Mouse (Mus musculus) myocyte (in vitro differentiated cells): ENCODE data around the gene Gm10354.
"Not testable (repeated sequence)": the region's sequence is repeated elsewhere in the genome, so short reads cannot be mapped to it uniquely, and the experiment has no call there.

Source experiments
- E2F4 ChIP-seq: IDR thresholded peaks from one replicate; pipeline ENCODE4 v1.6.1; 2011; ENCODE audit warnings: mild to moderate bottlenecking, control low read depth, moderate library complexity; ENCODE audit not compliant: insufficient read depth
- MAX ChIP-seq: IDR thresholded peaks from one replicate; pipeline ENCODE4 v1.6.1; 2011; ENCODE audit warnings: low read depth, mild to moderate bottlenecking, control low read depth
- MYOD1 ChIP-seq, 3 experiments: IDR thresholded peaks; one replicate each; pipeline ENCODE4 v1.6.1; 2011; ENCODE audit warnings: control low read depth in 2 of 3, low read depth in 2 of 3, mild to moderate bottlenecking in 2 of 3, moderate library complexity in 1 of 3; ENCODE audit not compliant: insufficient read length in 2 of 3, control insufficient read depth in 1 of 3
- POLR2A ChIP-seq: IDR thresholded peaks from one replicate; pipeline ENCODE4 v1.6.1; 2011; ENCODE audit warnings: low read depth, mild to moderate bottlenecking, control low read depth, moderate library complexity; ENCODE audit not compliant: insufficient read length
- USF1 ChIP-seq: IDR thresholded peaks from one replicate; pipeline ENCODE4 v1.6.1; 2011; ENCODE audit warnings: low read depth, mild to moderate bottlenecking, control low read depth, moderate library complexity

DNA sequence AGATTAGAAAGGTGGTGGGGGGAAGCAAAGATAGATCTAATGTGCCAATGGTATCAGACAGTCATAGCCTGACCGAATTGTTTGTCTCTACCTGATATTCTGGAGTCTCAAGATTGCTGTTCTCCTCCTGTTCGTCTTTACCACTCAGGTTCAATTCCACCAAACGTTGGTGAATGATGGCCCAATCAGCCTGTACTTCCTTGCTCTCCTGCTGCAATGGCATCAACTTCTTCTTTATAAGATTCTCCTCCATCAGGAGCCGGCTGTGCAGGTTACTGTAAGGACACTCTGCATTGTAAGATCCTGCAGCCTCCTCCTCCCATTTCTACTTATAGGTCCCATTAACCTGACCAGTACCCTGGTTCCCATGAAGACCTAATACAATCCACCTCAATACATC lies 3.4 kb downstream of the Gm10354 start:
- TF ChIP-seq USF1; MAX; POLR2A; MYOD1 (IDR thresholded peaks at IDR 0.05; ENCODE audit: control insufficient read depth in 1 of 3, insufficient read length in 2 of 3, low read depth in 2 of 3); E2F4: not testable (repeated sequence)
